Comparison of ENCODE assay signal across 12 mouse cellular contexts in the genomic region with DNA sequence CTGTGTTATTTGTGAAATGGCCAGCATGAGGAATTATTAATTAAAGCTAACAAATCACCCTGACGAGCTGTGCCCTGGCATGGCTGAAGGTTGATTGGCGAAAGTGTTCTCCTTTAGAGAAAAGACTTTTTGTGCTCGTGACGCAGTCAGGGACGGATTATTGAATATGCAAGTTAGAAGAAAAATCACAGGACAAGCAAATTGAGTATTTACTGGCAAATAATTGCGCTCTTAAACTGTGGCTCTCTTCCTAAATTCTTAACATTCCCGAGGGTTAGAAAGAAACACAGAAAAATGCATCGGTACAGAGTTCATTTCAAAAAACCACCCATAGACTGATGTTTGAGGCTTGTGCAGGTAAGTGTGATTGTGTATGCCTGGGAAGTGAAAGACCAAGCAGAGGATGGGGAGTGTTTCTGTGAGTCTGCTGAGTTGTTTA.
DNase-seq lines count a peak whose midpoint lies in the region; ATAC-seq and TF ChIP-seq lines count a peak whose summit lies in the region.
"Had no signal": no experiment of that assay in that cellular context is flagged by ENCODE, and none has a peak within 500 bp of the region (broad histone marks: within the 10 kb centered on the region; RNA-seq: fewer than 3 reads in every experiment).

No protein-coding gene starts in this region.

- no peaks in the 10 kb centered on the region for H3K27me3 ChIP-seq in liver, postnatal 0 days (ENCODE audit: insufficient read depth, low read length)
- H3K27me3 ChIP-seq in myocyte (ENCODE audit: control insufficient read depth, insufficient read depth, insufficient read length), result no peaks in the 10 kb centered on the region

- H3ac ChIP-seq in myocyte (ENCODE audit: control insufficient read depth, insufficient read length), result no peak overlapping the region

- H3K4me1 ChIP-seq in liver, postnatal 0 days (ENCODE audit: insufficient read depth), result no peaks in the 10 kb centered on the region

- 80% methylated on average over 8 of the region's 8 CpGs for WGBS in liver, postnatal 0 days (ENCODE audit: insufficient replicate concordance)

- H3K4me3 ChIP-seq in liver, postnatal 0 days (ENCODE audit: low read depth, low read length), result no peak overlapping the region
- H3K4me3 ChIP-seq in myocyte, result no peak overlapping the region

- no peak for ATAC-seq in liver, postnatal 0 days

- TF ChIP-seq EP300 in liver, postnatal 0 days (IDR thresholded peaks at IDR 0.05; ENCODE audit: low read depth), result no peak

- H3K27ac ChIP-seq in liver, postnatal 0 days (ENCODE audit: low read depth), result peak overlapping the region; percentile 58
- H3K27ac ChIP-seq: macrophage had no signal

- no peaks in the 10 kb centered on the region for H3K79me2 ChIP-seq in myocyte (ENCODE audit: control insufficient read depth, insufficient read depth)

- no peak for TF ChIP-seq CTCF in liver, postnatal 0 days (IDR thresholded peaks at IDR 0.05; ENCODE audit: low read depth)

- H3K9me3 ChIP-seq in liver, postnatal 0 days (ENCODE audit: low read length), result no peaks in the 10 kb centered on the region

- no peaks in the 10 kb centered on the region for H3K36me3 ChIP-seq in liver, postnatal 0 days (replicated peaks; ENCODE audit: insufficient read depth, low read length)
- no peaks in the 10 kb centered on the region for H3K36me3 ChIP-seq in myocyte (ENCODE audit: control insufficient read depth, insufficient read depth)

- no peak for TF ChIP-seq POLR2A in myocyte (IDR thresholded peaks at IDR 0.05; ENCODE audit: insufficient read length, low read depth)

- peak overlapping the region; percentile 40; the same call in 1 of the 2 replicates for H3K4me2 ChIP-seq in liver, postnatal 0 days (ENCODE audit: low read depth, low read length)
- H3K4me2 ChIP-seq in myocyte (ENCODE audit: low read depth), result peak overlapping the region; percentile 25

- H3K9ac ChIP-seq in liver, postnatal 0 days (replicated peaks), result no peak overlapping the region

- peak; percentile 8 to 18 for DNase-seq in heart, adult 18-20 months
- no peak for DNase-seq in heart, adult 11 months
- DNase-seq in liver, postnatal 0 days, result no peak
- no peak for DNase-seq in liver
- DNase-seq in kidney, adult 9 months, result peak; percentile 81
- DNase-seq in spleen, postnatal 14 days (ENCODE audit: low spot score in 2 of 2), result no peak
- no peak for DNase-seq in frontal cortex, adult 2 months (ENCODE audit: extremely low spot score in 1 of 2, low spot score in 1 of 2)
- DNase-seq: adrenal gland, postnatal 14 days; heart, postnatal 36 days; retina, postnatal 1 day had no signal

TF ChIP-seq in myocyte, 11 proteins besides CTCF, POLR2A, EP300 and RAD21:
- TF ChIP-seq SRF (IDR thresholded peaks at IDR 0.05; ENCODE audit: control insufficient read depth, insufficient read length, low read depth) (no peak), CEBPB (IDR thresholded peaks at IDR 0.05; ENCODE audit: insufficient read depth, poor library complexity, severe bottlenecking) (no peak), TCF12 (IDR thresholded peaks at IDR 0.05; ENCODE audit: insufficient read depth, poor library complexity, severe bottlenecking) (no peak), REST (IDR thresholded peaks at IDR 0.05; ENCODE audit: insufficient read depth, insufficient read length) (no peak), USF1 (IDR thresholded peaks at IDR 0.05; ENCODE audit: low read depth) (no peak)
TF ChIP-seq in myocyte: peak in this region for 0.

Comparison
In these comparisons a context has a peak if more than half of its experiments do, and no peak if none do; other contexts are left out.
1. DNase-seq: peak in heart, adult 18-20 months (2 of 2) and kidney, adult 9 months (single experiment); none in heart, adult 11 months (single experiment), liver, postnatal 0 days (single experiment), liver (single experiment), spleen, postnatal 14 days (0 of 2) and frontal cortex, adult 2 months (0 of 2).